Mouse (Mus musculus): ENCODE measurements around the gene Socs5.
A peak's percentile ranks its signal among the peaks of the same experiment; 100 is the strongest.

Socs5 gene

GRCm38 (mm10) chr17:87108507-87109292, 1.2 kb downstream of the Socs5 start:
- DNase-seq = no peak

- no peak for DNase-seq
These were observed 2.0 kb downstream of the Socs5 start for GRCm38 (mm10) chr17:87109504-87109903.

GRCm38 (mm10) chr17:87112852-87113592, 5.5 kb downstream of the Socs5 start:
- DNase-seq = no peak

- DNase-seq = no peak
These were observed 8.1 kb downstream of the Socs5 start for GRCm38 (mm10) chr17:87115615-87116014.

- no peak for DNase-seq
These were observed 11.6 kb downstream of the Socs5 start for GRCm38 (mm10) chr17:87118966-87119526.

GRCm38 (mm10) chr17:87125344-87125743, 17.9 kb downstream of the Socs5 start:
- peak; percentile 41 to 68 for DNase-seq

GRCm38 (mm10) chr17:87132258-87132657, 24.8 kb downstream of the Socs5 start:
- no peak for DNase-seq

GRCm38 (mm10) chr17:87133823-87134222, 26.3 kb downstream of the Socs5 start:
- peak; percentile 20 to 44 for DNase-seq

- DNase-seq = no peak
These were observed 27.2 kb downstream of the Socs5 start for GRCm38 (mm10) chr17:87134631-87135030.

GRCm38 (mm10) chr17:87135741-87136140, 28.3 kb downstream of the Socs5 start:
- no peak for DNase-seq

- no peak for DNase-seq
These were observed 33.9 kb downstream of the Socs5 start for GRCm38 (mm10) chr17:87141188-87141935.

- peak in 1 of 2 experiments; percentile 40 for DNase-seq
These were observed 34.8 kb downstream of the Socs5 start for GRCm38 (mm10) chr17:87142271-87142670.

GRCm38 (mm10) chr17:87143186-87143585, 35.7 kb downstream of the Socs5 start:
- no peak for DNase-seq

- no peak for DNase-seq
These were observed 39.0 kb downstream of the Socs5 start for GRCm38 (mm10) chr17:87146415-87147021.

- no peak for DNase-seq
These were observed 42.3 kb downstream of the Socs5 start for GRCm38 (mm10) chr17:87149762-87150161.

GRCm38 (mm10) chr17:87152984-87153383, 45.5 kb downstream of the Socs5 start:
- DNase-seq = no peak

GRCm38 (mm10) chr17:87155664-87156063, 48.2 kb downstream of the Socs5 start:
- DNase-seq = no peak

- no peak for DNase-seq
These were observed 50.3 kb downstream of the Socs5 start for GRCm38 (mm10) chr17:87157739-87158138.

- DNase-seq = no peak
These were observed 51.1 kb downstream of the Socs5 start for GRCm38 (mm10) chr17:87158597-87158996.

- DNase-seq = no peak
These were observed 52.8 kb downstream of the Socs5 start for GRCm38 (mm10) chr17:87160270-87160669.

- no peak for DNase-seq
These were observed 56.9 kb downstream of the Socs5 start for GRCm38 (mm10) chr17:87164312-87164922.

GRCm38 (mm10) chr17:87167407-87167806, 59.9 kb downstream of the Socs5 start:
- DNase-seq = no peak

Data from cerebellum, postnatal 25 days (tissue).